Mouse (Mus musculus): ENCODE measurements around the gene B3galnt2.
"Not testable (repeated sequence)": the region's sequence is repeated elsewhere in the genome, so short reads cannot be mapped to it uniquely, and the experiment has no call there.

Gene B3galnt2

DNA sequence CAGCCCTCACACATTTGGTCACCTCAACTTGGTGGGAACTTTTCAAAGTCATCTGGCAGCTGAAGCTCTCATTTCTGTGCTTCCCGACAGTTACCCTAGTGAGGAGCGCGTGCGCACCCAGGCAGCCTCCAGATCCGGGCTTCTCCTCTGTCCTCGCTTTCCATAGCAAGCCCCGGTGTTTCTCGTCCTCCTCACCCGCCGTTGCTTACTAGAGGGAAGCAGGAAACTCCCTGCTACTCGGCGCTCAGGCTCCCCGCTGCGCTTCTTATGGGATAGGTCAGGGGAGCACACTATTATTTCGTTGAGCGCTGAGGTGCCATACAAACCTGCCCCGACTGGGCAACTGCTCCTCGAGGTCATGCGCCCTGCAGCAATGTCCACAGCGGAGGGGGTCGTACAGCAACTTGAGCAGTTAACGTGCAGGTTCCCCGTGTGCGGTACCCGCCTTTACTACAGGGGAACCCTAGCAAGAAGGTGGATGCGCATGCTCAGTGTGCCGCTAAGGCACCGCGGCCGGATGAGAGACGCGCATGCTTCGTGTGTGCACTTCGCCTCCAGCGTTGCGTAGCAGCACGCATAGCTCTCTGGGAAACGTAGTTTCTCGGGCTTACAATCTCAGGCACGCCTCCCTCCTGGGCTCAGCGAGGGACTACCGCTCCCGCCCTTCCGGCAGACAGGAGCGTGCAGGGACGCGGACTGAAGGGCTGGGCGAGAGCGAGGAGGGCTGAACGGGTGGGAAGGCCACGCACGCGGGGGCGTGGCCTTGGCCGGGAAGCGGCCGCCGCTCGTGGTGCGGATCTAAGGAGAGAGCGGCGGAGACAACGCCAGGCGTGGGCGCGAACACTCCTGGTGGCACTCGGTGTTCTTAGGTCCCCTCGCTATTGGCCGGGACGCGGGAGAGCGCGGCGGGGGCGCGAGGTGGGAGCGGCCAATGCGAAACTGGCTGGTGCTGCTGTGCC, at the start of gene B3galnt2:
Gene B3galnt2 (plus strand): TSS at position 596 of the 959 bp plus-strand sequence.
- peak; percentile 97 to 99 for DNase-seq

DNA sequence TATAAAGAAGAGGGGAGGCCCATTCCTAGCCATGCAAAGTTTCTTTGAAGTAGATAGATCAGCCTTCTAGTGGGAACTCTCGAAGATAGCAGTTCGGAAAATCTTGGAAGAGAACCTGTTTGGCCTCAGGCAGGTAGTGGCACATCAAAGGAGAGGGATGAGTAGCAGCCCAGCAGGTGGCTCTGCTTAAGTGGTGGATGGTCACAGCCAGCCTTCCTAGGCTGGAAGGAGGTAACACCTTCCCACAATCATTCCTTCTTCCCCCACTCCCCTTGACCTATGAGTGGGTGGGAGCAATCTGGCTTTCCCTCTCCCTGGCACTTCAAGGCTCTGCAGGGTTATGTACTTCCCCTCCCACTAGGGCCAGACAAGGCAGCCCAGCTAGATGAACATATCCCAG, 42.9 kb upstream of the B3galnt2 start:
- no peak for DNase-seq

DNA sequence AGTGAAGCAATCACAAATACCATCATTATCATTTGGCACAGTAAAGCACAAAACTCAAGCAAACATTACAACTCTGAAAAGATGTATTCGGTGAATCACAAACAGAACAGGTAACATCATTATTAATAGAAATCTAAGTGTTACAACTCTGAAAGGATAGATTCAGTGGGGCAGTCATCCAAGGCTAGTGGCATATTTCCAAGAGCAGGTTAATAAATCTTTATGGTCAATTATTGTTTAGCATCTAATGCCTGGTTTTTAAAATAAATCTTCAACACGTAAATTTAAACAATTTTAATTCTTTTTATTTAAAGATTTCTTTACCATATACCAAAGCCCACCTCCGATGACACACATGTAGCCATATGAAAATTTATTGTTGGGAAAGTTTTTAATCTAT, 34.9 kb upstream of the B3galnt2 start:
- no peak for DNase-seq

DNA sequence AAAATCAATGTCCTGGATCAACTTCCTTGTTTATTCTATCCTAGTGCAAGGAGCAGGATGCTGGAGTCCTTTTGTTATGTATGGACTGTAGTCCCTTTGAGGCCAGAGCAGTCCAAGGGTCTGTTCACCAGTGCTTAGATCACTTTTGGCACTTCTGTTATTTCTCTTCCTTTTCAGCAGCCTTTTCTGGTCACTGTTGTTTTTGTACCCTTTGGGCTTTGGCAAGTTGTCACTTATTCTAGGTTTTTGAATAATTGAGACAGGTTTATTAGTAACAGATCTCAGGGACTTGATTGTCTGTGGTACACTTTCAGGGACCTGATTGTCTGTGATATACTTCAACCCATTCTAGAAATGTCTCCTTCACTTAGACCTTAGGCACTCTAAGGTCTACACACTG, 31.7 kb upstream of the B3galnt2 start:
- DNase-seq = no peak

DNA sequence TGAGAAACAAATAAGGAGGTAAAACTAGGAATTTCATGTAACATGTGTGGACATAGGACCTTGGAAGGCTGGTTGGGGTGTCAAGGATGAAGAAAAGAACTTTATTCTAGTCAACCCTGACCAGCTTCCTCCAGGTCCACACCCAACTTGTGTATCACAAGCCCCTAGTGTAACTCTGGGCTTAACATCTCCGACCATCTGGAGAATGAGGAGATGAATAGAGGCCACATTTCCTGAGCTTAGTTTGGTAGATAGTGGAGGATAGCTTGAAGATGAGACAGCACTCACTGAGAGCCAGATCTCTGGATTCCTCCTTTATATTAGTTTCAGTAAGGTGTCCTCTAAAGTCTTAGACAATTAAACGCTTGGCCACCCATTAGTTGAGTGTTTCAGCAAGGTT, 24.3 kb upstream of the B3galnt2 start:
- no peak for DNase-seq

DNA sequence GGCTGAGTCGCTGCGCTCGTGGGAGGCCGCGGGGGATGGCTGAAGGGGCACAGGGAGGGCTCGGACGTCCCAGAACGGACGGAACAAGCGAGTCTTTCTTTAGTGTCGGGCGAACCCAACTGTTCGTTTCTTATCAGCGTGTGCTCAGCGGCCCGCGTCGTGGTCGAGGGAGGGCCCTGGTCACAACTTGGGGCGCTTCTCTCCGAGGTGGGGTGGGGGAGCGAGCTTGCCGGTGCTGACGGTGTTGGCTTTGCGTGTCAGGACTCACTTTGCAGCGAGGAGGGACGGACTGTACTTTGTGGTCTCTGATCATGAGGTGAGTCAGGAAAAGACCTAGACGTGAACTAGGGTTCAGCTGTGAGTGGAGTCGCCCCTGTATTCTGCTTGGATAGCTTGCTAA, 662 bp downstream of the B3galnt2 start:
- DNase-seq = peak in 1 of 2 experiments; percentile 46

DNA sequence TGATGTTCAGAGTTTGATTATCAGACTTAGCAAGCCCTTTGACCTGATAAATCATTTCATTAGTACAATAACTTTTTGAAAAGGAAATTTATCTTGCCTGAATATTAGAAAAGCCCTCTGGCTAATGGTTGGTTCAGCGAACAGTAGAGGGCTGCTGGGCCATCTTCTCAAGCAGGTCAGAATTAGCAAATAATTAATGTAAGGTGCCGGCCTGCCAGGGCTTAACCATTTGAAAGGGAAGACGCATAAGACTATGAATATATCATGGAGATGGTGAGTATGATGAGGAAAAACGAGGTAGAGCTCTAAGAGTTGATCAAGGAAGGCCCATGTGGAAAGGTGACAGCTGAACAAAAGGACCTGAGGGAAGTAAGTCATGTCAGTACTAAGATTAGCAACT, 2.4 kb downstream of the B3galnt2 start:
- no peak for DNase-seq

DNA sequence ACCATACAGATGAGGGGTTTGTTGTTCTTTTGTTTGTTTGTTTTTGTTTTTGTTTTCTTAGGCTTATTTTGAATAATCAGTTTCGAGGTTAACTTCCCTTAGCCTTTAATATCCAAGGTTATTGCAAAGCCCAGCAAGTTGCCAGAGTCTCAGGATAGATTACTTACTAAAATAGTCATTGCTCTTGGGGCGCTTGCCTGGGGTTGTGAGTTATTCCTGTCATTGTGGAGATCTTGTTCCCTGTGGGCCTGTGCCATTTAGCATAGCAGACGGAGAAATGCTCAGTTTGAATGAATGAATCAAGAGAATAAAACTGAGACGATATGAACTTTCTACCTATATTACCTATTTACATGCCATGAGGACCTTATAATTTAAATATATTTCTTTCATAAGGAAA, 5.9 kb downstream of the B3galnt2 start:
- DNase-seq = no peak

DNA sequence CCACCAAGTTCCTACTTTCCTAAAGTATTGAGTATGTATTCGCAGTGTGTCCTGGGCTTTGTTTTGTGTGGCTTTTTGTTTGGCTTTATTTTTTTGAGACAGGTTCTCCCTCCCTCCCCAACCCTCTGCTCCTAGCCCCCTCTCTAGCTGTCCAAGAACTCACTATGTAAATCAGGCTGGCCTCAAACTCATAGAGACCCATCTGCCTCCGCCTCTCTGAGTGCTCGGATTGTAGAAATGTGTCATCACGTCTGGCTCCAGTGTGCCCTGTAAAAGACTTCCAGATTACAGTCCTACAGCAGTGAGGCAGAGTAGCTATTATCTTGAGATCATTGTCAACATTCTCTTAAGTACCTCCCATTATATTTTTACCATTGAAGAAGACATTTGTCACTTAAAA, 6.8 kb downstream of the B3galnt2 start:
- no peak for DNase-seq

DNA sequence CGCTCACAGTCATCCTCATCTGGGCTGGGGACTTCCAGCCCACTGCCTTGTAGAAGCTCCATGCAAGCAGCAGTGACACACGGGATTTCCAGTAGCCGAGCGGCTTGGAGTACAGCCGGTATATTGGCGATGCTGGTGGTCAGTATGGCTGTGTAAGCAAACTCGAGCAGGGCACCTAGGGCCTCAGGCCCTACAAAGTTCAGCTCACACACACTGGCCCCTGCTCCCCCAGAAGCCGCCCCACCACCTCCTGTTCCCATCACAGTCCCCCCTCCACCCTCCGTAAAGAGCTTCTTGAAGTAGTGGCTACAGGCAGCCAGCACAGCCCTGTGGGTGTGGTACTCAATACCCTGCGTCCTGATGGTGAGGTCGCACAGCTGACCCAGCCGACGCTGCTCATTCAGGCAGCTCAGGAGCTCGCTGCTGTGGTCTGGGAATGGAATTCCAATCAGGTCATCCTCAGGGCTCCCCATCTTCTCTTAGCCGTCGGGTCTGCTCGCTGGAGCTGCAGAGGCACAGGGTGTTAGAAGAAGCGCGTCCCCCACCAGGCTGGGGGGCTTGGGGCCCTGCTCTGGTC, 11.2 kb downstream of the B3galnt2 start:
- DNase-seq = no peak

DNA sequence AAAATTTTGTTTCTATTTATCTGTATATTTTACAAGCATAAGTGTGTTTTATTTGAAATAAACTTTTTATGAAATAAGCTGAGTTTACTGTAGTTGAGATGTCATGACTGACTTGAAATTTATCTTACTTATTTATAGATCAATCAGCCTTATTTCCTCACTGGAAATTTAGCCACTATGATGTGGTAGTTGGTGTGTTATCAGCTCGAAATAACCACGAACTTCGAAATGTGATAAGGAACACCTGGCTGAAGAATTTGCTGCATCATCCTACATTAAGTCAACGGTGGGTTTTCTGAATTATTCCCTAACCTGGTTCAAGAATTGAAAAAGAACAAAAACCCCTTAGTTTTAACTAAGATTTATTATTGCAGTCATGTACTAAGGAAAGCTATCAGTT, 11.9 kb downstream of the B3galnt2 start:
- no peak for DNase-seq

DNA sequence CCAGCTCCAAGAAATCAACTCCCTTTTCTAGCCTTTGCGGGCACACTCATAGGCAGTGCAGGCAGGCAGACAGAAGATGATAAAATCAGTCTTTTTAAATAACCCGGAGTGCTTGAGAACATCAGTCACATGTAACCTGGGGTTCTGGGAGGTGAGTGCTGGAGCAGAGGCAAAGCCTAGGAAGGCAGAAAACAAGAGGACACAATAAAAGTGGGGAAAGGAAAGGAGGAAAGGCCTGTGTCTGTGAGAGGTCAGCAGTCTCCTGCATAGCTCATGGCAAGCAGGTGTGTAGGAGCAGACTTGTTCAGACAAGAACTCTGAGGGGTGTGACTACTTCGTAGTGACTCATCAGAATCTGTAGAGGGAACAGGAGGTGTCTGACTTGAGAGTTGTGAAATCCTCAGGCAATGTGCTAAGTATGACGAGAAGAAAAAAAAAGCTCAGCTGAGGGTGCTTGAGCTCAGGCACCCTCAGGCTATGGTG, 14.4 kb downstream of the B3galnt2 start:
- DNase-seq = no peak

DNA sequence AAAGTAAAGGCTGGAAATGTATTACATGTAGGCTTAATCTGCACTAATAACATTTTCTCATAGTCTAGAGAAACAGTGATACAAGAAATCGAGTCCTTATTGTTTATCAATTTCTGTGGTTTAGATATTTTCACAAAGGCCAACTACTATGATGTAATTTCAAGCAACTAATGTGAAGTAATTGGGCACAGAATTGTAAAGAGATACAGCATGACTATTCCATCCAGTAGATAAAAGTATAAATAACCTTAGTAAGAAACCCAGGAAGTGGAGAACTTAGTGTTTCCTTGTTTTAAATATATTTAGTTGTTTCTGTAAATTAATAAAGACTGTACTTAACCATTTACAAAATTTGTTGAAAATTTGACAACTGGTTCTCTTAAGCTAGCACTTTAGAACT, 15.5 kb downstream of the B3galnt2 start:
- no peak for DNase-seq

DNA sequence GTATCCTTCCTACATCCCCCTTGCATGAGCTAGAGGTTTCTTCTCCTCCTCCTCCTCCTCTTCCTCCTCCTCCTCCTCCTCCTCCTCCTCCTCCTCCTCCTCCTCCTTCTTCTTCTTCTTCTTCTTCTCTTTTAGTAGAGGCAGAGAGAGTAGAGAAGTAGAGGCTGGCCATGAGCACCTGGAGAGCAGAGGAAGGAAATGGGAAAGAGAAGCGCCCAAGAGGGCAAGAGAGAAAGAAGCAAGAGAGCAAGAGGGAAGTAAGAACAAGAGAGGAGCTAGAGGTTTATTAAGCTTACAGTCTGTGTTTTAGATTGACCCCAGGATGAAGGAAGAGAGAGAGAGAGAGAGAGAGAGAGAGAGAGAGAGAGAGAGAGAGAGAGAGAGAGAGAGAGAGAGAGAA, 27.6 kb downstream of the B3galnt2 start:
- not testable (repeated sequence) for DNase-seq

DNA sequence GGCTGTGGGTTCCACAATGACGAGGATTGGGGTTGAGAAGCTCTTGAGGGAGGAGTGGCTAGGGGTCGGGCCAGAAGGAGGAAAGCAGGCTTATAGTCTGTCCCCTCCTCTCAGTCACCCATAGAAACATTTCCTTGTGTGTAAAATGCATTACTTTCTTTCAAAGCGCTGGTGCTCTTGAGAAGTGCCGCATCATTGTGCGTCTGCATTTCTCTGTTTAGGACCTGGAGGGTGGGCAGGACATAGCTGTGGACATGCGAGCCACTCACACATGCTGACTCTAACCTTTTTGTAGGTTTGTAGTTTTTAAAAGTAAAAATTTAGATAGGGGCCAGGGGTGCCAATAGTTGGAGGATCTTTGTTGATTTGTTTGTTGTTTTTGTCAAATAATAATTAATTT, 29.3 kb downstream of the B3galnt2 start:
- no peak for DNase-seq

DNA sequence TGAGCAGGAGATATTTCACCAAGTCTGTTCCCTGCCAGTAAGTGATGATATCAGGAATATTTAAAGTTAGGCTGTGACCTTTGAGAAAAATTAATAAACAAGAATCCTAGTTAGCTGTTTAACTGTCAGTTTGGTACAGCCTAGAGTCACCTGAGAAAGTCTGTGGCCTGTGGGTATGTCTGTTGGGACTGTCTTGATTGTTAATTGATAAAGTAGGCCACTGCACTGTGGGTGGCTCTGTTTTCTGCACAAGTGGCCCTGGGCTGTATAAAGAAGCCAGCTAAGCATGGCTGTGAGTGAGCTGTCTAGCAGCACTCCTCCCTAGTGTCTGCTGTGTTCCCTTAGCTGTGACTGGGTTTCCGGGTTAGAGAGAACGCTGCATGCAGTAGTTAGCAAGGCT, 34.9 kb downstream of the B3galnt2 start:
- DNase-seq = no peak

DNA sequence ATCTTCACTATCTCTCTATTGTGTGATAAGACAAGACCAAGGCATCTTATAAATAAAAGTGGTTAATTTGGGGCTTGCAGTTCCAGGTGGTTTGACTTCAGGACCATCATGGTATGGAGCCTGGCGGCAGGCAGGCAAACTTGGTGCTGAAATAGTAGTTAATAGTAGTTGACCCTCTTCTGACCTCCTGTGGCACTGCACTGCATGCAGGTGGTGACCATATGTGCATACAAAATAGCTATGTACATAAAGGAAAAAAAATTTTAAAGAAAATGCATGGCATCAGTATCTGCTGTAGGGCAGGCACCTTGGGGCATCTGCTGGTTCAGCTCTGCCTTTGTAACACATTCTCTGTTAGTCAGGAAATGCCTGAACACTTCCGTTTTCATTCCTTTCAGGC, 36.1 kb downstream of the B3galnt2 start:
- DNase-seq = no peak

DNA sequence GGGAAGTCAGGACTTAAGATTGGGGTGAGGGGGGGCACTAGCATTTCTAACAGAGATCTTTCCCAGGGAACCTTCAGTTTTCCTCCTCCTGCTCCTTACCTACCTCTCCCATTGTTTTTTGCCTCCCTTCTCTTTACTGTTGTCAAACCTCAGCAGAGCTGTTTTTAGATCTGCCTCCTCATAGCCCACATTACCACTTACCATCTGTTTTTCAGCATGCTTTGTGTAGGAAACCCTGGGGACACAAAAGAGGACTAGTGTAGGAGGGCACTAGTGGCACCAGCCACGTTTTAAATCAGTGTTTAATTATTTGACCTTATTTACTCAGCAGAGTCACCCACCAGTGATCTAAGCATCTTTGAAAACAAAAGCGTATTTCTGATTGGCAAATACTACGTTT, 38.8 kb downstream of the B3galnt2 start:
- DNase-seq = no peak

DNA sequence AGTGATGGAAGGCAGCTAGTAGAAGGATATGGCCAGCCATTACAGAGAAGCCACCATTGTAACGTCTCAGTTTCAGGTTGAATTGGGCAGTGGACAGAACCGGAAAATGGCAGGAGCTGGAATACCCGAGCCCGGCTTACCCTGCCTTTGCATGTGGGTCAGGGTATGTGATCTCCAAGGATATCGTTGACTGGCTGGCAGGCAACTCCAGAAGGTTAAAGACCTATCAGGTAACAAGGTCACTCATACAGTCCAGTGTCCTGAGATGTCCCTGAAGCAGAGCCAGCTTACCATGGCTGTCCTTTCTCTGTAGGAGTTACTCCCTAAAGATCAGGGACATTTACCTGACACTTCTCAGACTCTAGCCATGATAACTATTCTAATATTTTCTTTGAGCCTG, 40.8 kb downstream of the B3galnt2 start:
- DNase-seq = no peak

DNA sequence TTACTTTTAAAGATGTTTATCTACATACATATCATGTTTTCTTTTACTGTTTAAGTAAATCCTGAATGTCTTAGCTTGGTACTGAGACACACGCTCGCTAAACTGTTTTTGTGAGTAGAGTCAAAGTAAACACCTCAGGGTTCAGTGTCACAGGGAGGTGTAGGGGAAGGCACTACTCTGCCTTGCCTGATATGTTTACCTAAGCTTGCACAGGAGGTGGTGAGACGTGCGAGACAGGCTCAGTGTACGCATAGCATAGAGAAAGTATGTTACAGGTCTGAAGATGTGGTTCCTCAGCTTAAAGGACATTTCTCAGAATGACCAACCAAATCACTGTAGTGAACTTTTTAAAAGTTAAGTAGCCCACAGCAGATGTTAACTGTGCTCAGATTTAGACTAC, 43.2 kb downstream of the B3galnt2 start:
- DNase-seq = no peak

DNA sequence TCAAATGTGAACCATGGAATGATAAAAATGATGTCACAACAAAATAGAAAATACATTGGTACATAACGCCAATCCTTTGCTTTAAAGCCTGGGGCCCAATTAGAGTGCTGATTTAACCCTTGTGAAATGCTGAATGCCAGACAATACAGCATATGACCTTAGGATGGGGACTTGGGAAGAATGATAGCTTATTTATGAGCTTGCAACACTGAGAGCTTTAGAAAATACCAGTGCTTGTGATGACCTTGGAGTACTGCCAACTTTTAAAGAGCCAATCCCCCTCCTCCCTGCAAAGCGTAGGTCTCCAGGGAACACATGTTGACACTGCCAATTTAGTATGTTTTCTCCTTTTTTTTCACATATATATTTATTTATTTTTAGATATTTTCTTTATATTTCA, 48.4 kb downstream of the B3galnt2 start:
- no peak for DNase-seq

DNA sequence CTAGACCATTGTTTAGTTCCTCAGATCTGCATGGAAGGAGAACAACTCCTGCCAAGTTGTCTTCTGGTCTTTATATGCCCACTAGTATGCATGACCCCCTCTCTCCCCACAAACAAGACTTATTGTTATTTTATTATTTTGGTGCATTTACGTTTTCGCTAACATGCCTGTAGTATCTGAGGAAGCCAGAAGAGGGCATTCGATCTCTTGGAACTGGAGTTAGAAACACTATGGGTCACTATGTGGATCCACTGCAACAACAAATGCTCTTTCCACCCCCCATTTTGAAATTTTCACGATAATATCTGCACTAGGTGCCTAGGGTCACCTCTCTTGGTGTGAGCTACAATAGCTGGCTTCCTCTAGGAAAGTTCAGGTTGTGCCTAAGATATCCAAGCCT, 49.8 kb downstream of the B3galnt2 start:
- DNase-seq = no peak

DNA sequence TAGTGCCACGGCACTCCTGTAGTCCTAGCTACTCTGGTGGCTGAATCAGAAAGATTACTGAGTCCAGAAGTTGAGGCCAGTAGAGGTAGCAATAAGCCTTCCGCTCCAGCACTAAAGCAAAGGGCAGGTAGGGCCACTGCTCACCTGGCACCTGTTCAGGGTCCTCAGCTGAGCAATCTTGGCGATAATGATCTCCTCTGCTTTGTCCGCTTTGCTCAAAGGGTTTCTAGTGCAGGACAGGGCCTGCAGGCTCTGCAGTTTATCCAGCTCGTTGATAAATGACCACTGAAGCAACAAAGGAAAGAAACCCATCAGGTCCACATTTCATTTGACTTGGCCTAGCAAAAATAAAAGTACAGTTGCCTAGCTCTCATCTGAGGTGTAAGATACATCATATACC, 50.7 kb downstream of the B3galnt2 start:
- DNase-seq = no peak

DNA sequence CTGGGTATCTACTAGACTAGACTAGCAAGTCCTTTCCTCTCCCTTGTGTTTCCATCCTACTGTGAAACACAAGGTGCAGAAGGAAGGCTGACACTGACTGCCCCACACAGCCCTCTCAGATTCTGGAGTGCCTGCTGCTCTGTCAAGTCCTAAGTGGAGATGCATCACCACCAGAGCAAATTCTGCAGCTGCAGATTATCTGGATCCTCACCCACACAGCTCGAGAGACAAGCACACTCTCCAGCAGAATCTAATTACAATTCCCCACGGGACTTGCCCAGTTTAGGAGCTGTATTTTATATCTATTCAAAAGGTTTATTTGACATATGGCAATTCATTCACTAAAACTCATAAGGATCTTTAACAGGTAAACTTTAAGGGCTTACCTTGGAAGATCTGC, 51.8 kb downstream of the B3galnt2 start:
- no peak for DNase-seq
